Mouse (Mus musculus): ENCODE measurements around the gene Mgat3.

Mgat3 gene

DNA sequence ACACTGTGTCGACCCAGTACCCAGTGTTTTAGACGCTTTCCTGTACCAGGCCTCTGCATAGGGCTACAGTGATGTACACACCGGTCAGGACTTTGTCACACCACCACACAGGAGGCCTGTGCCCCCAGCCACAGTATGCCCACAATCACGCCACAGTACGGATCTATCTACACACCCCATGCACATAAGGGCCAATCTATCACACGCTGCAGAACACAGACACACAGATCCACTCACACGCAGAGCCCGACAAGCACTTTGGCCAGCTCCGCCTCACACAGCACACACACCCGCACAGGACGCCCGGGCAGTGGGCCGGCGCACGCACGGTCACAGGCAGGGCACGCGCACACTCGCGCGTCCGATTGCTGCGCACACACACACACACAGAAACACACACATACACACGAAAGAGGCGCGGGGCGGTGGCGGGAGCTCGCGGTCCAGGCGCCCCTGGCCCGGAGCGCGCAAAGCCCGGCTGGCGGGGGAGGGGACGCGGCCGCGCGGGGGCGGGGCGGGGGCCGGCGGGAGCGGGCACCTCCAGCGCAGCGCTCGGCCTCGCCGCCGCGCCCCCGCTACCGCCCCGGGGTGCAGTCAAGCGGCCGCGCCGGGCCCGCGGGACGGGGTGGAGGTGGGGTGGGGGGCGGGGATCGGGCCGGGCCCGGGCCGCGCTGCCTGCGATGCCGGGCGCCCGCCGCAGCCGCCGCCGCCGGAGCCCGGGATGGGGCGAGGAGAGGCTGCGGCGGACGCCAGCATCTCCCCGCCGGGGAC is at the start of gene Mgat3:
Mgat3 (plus strand) TSS at position 721 of the 771 bp plus-strand sequence.
- no peak for DNase-seq (ENCODE audit: low read depth)

DNA sequence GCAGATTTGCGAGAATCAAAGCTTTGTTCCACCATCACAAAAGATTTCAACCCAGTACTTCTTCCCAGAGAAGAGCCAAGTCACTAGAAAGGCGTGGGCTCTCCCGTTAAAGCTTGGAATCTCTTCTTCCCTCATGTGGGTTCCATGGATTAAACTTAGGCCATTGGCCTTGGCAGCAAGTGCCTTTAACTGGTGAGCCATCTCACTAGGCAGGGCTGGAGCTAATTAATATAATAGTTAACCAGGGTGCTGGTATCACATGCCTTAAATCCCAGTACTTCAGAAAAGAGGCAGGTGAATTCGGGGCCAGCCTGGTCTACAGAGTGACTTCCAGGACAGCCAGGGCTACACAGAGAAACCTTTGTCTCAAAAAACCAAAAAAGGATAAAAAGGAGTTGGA is 48.9 kb upstream of the Mgat3 start:
- no peak for DNase-seq (ENCODE audit: low read depth)

DNA sequence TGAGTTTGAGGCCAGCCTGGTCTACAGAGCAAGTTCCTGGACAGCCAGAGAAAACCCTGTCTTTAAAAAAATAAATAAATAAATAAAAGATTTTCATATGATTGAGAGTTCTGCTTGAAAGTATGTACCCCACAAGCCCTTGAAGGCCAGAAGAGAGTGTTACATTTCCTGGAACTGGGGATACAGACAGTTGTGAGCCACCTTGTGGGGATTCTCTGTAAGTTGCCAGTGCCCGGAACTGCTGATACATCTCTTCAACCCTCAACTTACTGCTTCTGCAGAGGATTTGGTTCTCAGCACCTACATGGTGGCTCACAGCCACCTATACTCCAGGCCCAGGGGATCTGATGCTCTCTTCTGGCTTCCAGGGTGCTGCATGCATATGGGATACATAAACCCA is 46.3 kb upstream of the Mgat3 start:
- peak; percentile 81 for DNase-seq (ENCODE audit: low read depth)

DNA sequence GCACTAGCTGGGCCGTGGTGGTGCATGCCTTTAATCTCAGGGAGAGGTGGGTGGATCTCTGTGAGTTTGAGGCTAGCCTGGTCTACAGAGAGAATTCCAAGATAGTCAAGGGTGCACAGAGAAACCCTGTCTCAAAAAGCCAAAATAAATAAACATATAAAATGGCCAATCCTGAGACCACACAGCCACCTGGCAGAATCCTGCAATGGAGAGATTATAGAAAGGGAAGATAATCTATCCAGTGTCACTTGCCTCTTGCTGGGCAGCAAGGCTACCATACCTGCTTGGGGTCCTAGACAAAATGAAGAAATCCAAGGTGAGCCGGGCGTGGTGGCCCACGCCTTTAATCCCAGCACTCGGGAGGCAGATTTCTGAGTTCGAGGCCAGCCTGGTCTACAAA is 43.5 kb upstream of the Mgat3 start:
- no peak for DNase-seq (ENCODE audit: low read depth)

DNA sequence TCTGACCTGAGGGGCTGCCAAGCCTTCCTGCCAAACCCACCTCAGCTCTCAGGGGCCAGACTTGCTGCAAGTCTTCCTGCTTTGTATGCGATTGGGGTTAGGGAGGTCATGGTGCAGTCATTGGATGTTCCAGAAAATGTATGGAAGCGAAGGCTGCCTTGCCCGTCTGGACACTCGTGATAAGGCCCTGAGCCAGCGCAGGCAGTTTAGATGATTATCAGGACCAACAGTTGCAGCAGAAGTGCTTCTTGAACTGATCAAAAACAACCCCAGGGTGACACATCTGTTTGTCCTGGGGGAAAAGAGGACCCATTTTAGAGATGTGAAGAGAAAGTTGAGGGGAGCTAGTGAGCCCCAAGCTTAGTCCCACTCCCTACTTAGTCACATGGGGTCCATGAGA is 42.8 kb upstream of the Mgat3 start:
- DNase-seq (ENCODE audit: low read depth) = peak; percentile 90

DNA sequence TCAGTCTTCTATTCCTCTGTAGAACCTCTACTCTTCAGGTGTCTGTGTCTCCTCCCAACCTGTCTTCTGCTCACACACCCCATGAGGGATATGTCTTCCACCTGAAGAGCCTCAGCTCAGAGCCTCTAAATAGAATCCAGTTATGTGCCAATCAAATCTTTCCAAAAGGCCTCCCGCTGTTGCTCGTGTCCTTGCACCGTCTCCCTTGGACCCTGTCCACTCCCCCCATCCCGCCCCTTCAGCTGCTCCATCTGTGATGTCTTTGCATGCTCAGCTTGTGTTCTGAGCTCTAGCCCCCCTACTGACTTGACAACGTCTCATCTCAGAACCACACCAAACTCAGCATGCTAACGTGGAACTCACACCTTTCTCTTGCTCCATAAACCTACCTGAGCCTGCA is 42.1 kb upstream of the Mgat3 start:
- peak; percentile 24 for DNase-seq (ENCODE audit: low read depth)

- DNase-seq (ENCODE audit: low read depth) = no peak
These were observed 41.1 kb upstream of the Mgat3 start for GRCm38 (mm10) chr15:80132452-80132851.

GRCm38 (mm10) chr15:80132993-80133586 is 40.4 kb upstream of the Mgat3 start, which contains the start of gene Tab1:
Gene Tab1 (plus strand): TSS chr15:80133127.
- DNase-seq (ENCODE audit: low read depth) = peak; percentile 97

DNA sequence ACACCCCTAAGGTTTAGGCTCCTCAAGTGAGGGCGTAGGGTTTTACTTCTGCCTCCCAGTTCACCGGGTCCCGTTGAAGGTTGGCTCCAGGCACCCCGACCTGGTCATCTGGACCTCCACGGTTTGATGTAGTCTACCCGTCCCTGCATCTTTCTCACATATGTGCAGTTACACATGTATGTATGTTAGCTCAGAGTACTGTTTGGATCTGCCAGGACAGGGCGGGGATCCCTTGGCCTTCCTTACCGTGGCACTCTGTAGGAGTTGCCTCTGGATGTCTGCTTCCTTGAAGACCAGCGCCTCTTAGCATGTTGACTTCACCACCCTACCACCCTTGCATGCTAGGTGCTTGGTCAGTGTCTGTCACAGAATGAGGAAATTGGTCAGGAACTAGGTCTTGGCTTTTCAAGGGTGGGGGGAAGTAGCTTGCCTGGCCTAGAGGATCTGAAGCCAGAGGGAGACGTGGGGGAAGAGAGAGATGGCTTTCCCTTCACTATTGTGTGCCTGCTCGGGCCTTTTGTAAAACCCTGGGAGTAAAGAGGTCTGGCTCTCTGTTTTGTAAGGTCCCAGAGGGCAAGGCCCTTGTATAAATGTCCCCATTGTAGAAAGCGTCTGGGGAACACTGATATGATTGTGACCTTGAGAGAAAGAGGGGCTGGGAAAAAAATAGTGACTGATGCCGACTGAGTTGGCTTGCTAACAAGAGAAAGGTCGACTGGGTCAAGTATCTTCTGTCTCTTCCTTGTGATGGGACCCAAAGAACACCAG is 39.7 kb upstream of the Mgat3 start:
- DNase-seq (ENCODE audit: low read depth) = peak; percentile 83

- no peak for DNase-seq (ENCODE audit: low read depth)
These were observed 39.1 kb upstream of the Mgat3 start for GRCm38 (mm10) chr15:80134450-80134847.

DNA sequence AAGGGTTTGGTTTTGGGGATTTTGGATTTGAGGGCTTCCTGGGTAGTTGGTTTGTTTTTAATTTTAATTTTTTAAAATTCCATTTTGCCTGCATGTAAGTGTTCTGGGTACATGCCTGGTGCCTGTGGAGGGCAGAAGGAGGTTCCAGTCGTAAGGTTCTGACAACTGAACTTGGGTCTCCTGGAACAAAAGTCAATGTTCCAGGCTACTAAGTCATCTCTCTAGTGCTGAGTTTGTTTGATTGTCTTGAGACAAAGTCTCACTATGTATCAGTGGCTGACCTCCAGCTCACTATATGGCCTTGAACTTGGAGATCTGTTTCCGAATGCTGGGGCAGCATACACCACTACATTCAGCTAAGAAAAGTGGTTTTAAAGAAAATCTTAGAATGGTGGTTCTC is 38.0 kb upstream of the Mgat3 start:
- DNase-seq (ENCODE audit: low read depth) = no peak

- no peak for DNase-seq (ENCODE audit: low read depth)
These were observed 36.9 kb upstream of the Mgat3 start for GRCm38 (mm10) chr15:80136645-80137044.

DNA sequence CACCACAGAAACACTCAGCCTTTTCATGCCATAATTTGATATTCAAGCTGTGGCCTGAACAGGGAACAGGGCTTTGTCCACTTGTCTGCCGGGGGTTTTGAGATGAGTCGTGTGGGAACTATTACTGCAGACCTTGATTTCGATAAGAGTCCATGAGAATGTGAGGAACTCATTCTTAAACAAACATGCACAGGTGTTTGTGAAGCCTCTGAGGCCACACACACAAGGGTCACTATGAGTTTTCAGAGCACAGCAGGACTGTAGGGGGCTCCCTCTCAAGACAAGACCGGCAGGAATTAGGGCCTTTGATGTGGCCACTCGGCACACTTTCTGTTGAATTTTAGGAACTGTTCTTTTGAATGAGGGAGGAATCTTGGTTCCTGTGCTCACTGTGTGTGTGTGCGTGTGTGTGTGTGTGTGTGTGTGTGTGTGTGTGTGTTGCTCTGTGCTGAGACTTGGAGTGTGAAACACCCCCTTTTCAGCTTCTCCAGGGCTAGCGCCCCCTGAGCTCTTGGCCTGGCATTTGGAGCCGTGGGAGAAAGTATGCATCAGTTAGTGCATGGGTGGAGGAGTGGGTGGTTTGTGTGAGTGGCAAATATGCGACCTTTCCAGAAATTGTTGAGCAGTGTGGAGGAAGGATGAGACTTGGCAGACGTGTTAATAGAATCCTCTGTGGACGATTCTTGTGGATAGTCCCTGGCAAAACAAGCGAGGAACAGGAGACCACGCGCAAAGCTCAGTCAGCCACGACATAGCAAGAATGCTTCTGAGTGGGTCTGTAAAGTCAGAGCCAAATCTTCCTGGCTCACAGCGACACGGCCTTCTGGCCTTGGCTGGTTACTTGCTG is 35.4 kb upstream of the Mgat3 start:
- DNase-seq (ENCODE audit: low read depth) = peak; percentile 34

- no peak for DNase-seq (ENCODE audit: low read depth)
These were observed 33.2 kb upstream of the Mgat3 start for GRCm38 (mm10) chr15:80140302-80140701.

DNA sequence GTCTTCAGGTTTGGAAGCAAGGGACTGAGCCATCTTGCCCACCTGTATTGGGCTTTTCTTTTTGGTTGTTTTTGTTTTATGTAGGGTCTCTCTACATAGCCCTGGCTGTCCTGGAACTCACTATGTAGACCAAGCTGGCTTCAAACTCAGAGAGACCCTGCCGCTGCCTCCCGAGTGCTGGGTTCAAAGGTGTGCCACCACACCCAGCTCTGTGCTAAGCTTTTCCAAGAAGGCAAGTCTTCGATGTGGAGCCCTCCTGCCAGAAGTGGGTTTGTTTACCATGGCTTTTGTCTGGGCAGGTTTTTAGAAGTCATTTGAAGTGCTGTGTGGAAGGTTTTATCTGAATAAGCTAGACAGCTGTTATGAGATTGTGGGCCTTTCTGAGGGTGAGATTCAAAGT is 32.6 kb upstream of the Mgat3 start:
- no peak for DNase-seq (ENCODE audit: low read depth)

DNA sequence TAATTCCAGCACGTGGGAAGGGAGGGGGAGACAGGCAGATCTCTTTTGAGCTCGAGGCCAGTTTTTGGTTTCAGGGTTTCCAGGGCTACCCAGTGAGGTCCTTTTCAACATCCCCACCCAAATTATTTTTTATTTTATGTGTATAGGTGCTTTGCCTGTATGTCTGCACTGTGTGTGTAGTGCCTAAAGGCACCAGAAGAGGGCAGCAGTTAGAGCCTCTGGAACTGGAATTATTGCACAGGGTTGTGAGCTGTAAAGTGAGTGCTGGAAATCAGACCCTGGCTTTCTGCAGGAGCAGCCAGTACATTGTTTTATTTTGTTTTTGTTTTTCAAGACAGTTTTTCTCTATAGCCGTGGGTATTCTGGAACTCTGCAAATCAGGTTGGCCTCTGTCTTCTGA is 31.4 kb upstream of the Mgat3 start:
- no peak for DNase-seq (ENCODE audit: low read depth)

- DNase-seq (ENCODE audit: low read depth) = no peak
These were observed 29.8 kb upstream of the Mgat3 start for GRCm38 (mm10) chr15:80143760-80144159.

DNA sequence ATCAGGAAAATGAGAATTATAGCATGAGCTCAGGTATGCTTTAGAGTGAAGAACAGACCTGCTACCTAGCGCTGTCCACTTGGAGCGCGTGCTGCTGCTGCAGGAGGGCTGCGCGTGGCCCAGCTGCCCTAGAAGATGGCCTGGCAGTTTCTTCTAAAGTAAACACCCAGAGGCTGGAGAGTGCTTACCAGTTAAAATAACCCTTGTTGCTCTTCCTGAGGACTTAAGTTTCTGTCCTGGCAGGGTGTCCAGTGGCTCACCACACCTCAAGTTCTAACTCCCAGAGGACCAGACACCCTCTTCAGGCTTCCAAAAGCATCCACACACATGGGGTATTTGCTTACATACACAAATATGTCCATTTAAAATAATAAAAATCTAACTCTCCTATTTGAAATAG is 28.1 kb upstream of the Mgat3 start:
- DNase-seq (ENCODE audit: low read depth) = no peak

DNA sequence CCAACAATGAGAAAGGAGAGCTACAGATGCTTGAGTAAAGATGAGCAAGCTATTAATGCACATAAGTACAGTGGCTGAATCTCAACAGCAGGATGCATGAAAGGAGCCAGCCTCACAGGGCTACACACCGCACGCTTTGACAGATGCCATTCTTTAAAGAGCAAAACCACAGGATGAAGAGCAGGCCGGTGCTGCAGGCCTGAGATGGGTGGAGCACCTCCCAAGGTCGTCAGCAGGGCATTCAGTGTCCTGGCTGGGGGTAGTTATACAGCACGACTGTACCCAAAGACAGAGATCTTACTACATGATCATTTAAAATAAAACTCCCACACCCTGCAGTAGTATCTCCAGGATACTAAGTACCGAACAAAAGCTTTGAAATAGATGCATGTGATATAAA is 27.4 kb upstream of the Mgat3 start:
- no peak for DNase-seq (ENCODE audit: low read depth)

- no peak for DNase-seq (ENCODE audit: low read depth)
These were observed 26.4 kb upstream of the Mgat3 start for GRCm38 (mm10) chr15:80147090-80147489.

- DNase-seq (ENCODE audit: low read depth) = no peak
These were observed 26.0 kb upstream of the Mgat3 start for GRCm38 (mm10) chr15:80147511-80147910.

DNA sequence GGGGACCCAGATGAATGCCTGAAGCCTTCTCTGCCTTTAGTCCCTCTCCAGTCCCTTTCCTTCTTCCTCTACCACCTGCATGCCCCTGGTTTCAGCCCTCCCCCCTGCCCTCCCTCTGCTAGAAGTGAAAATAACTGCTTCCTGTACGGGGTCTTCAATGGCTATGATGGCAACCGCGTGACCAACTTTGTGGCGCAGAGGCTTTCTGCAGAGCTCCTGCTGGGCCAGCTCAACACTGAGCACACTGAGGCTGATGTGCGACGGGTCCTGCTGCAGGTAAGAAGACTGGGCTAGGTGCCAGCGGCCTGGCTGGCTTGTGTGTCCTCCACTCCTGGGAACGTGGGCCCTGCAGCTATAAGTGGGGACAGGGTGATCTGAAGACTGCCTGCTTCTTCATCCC is 25.0 kb upstream of the Mgat3 start:
- DNase-seq (ENCODE audit: low read depth) = no peak

Data from 416B (cell line).